In the genomic region with DNA sequence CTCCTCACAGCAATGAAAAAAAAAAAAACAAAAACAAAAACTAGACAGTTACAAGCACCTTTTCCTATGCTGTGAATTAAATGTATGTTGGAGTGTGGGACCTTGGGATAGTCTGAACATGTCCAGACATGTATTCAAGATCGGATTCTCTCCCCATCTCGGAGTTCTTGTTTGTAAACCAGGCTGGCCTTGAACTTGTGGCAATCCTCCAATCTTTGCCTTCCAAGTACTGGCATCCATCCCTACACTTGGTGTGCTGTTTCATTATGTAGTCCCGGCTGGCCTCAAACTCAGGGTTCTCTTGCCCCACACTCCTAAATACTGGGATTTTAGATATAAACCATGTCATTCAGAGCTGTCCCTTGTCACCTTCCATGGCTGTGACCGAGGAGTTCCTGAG, we compare ENCODE assay signal across 19 mouse cellular contexts. TPM values are rescaled to one million over a fixed set of nuclear protein-coding genes. Genes with fewer than 3 reads are reported as not detected.
A peak's percentile ranks its signal among the peaks of the same experiment; 100 is the strongest.
DNase-seq lines count a peak whose midpoint lies in the region; ATAC-seq and TF ChIP-seq lines count a peak whose summit lies in the region.
"Had no signal": no experiment of that assay in that cellular context is flagged by ENCODE, and none has a peak within 500 bp of the region (broad histone marks: within the 10 kb centered on the region; RNA-seq: fewer than 3 reads in every experiment).

No protein-coding gene starts in this region.

- no peaks in the 10 kb centered on the region for H3K36me3 ChIP-seq in ES-Bruce4 (ENCODE audit: control insufficient read depth, insufficient read depth, low read length, poor library complexity, severe bottlenecking)
- H3K36me3 ChIP-seq in forebrain, embryonic 14.5 days (ENCODE audit: control insufficient read depth, insufficient read depth, low read length) = no peaks in the 10 kb centered on the region
- H3K36me3 ChIP-seq: heart, embryonic 15.5 days; limb, embryonic 12.5 days; midbrain, embryonic 12.5 days; neural tube, embryonic 12.5 days had no signal

- TF ChIP-seq EP300 in ES-Bruce4 (IDR thresholded peaks at IDR 0.05; ENCODE audit: insufficient read depth, low read depth, low read length) = no peak

- no peaks in the 10 kb centered on the region for H3K4me1 ChIP-seq in ES-Bruce4 (ENCODE audit: control insufficient read depth, insufficient read depth, low read length)
- peaks cover 3% of the 10 kb centered on the region; the same call in 1 of the 2 replicates for H3K4me1 ChIP-seq in brown adipose tissue, adult 24 weeks (ENCODE audit: control insufficient read depth, insufficient read depth, insufficient read length, low read length)
- no peaks in the 10 kb centered on the region for H3K4me1 ChIP-seq in forebrain, embryonic 14.5 days (ENCODE audit: control insufficient read depth, insufficient read depth, low read length)
- H3K4me1 ChIP-seq: midbrain, embryonic 12.5 days; neural tube, embryonic 12.5 days had no signal

- H3K9me3 ChIP-seq in ES-Bruce4 (replicated peaks; ENCODE audit: control insufficient read depth, insufficient read depth, low read length, poor library complexity, severe bottlenecking) = no peaks in the 10 kb centered on the region
- no peaks in the 10 kb centered on the region for H3K9me3 ChIP-seq in forebrain, embryonic 14.5 days (replicated peaks; ENCODE audit: control insufficient read depth, low read length)
- H3K9me3 ChIP-seq: heart, embryonic 15.5 days; limb, embryonic 12.5 days; midbrain, embryonic 12.5 days; neural tube, embryonic 12.5 days had no signal

- no peaks in the 10 kb centered on the region for H3K27me3 ChIP-seq in ES-Bruce4 (ENCODE audit: control insufficient read depth, insufficient read depth, low read length, poor library complexity, severe bottlenecking)
- H3K27me3 ChIP-seq in forebrain, embryonic 14.5 days (replicated peaks; ENCODE audit: control insufficient read depth, insufficient read depth, low read length) = no peaks in the 10 kb centered on the region
- H3K27me3 ChIP-seq: heart, embryonic 15.5 days; limb, embryonic 12.5 days; midbrain, embryonic 12.5 days; neural tube, embryonic 12.5 days had no signal

- no peak for ATAC-seq in forebrain, embryonic 14.5 days
- no peak for ATAC-seq in megakaryocyte, adult 5-6 weeks (ENCODE audit: poor library complexity, severe bottlenecking)
- ATAC-seq: hindbrain, embryonic 16.5 days; lung, postnatal 0 days had no signal

- 83% methylated on average over 4 of the region's 4 CpGs for WGBS in forebrain, embryonic 14.5 days

- no peak for TF ChIP-seq POLR2A in ES-Bruce4 (IDR thresholded peaks at IDR 0.05; ENCODE audit: insufficient read depth, low read length)

- H3K4me3 ChIP-seq in ES-Bruce4 (ENCODE audit: low read depth, low read length) = no peak overlapping the region
- no peak overlapping the region for H3K4me3 ChIP-seq in brown adipose tissue, adult 24 weeks (ENCODE audit: insufficient read depth, low read depth, low read length)
- no peak overlapping the region for H3K4me3 ChIP-seq in forebrain, embryonic 14.5 days (ENCODE audit: low read depth, low read length)
- H3K4me3 ChIP-seq: heart, embryonic 15.5 days; limb, embryonic 12.5 days; midbrain, embryonic 12.5 days; neural tube, embryonic 12.5 days had no signal

- no peak for TF ChIP-seq CTCF in ES-Bruce4 (IDR thresholded peaks at IDR 0.05; ENCODE audit: low read depth, low read length)

- H3K9ac ChIP-seq in ES-Bruce4 (ENCODE audit: low read depth, poor library complexity, severe bottlenecking) = no peak overlapping the region
- no peak overlapping the region for H3K9ac ChIP-seq in forebrain, embryonic 14.5 days (ENCODE audit: low read length)
- H3K9ac ChIP-seq: heart, embryonic 15.5 days; limb, embryonic 12.5 days; midbrain, embryonic 12.5 days; neural tube, embryonic 12.5 days had no signal

- H3K27ac ChIP-seq in ES-Bruce4 (ENCODE audit: insufficient read depth, low read length) = peak overlapping the region; percentile 58
- H3K27ac ChIP-seq in brown adipose tissue, adult 24 weeks (replicated peaks; ENCODE audit: low read depth, low read length) = peak overlapping the region; percentile 28; the same call in 1 of the 2 replicates
- H3K27ac ChIP-seq in forebrain, embryonic 14.5 days (ENCODE audit: low read depth, low read length) = no peak overlapping the region
- H3K27ac ChIP-seq: heart, embryonic 15.5 days; limb, embryonic 12.5 days; midbrain, embryonic 12.5 days; neural tube, embryonic 12.5 days had no signal

- DNase-seq in cerebellum, postnatal 10 days = peak; percentile 49 to 57
- no peak for DNase-seq in cerebellum, adult 9-10 months
- peak; percentile 25 for DNase-seq in ZHBTc4 (ENCODE audit: low read depth, low spot score)
- no peak for DNase-seq in forebrain, embryonic 14.5 days (ENCODE audit: low spot score)
- DNase-seq: embryo, embryonic 11 days; gastrocnemius, postnatal 10 days; heart, adult 11 months; right cerebral cortex, postnatal 14 days; spleen, adult 18-20 months; thymus, postnatal 36 days had no signal

- no peak overlapping the region for H3K4me2 ChIP-seq in forebrain, embryonic 14.5 days (ENCODE audit: low read length)
- H3K4me2 ChIP-seq: heart, embryonic 15.5 days; limb, embryonic 12.5 days; midbrain, embryonic 12.5 days; neural tube, embryonic 12.5 days had no signal

RNA-seq across cellular contexts. Expression of a gene that starts 14.2 kb away (rescaled TPM):
- polyA plus RNA-seq in ES-Bruce4 (2011; ENCODE audit: insufficient read depth, insufficient read length, low read depth, missing spikeins) = 22.5 and 24.6 TPM in 2 replicates
- polyA plus RNA-seq in brown adipose tissue, adult 24 weeks (2012; ENCODE audit: insufficient read depth, insufficient read length, missing spikeins) = 18.6 and 70.7 TPM in 2 replicates
- polyA plus RNA-seq in forebrain, embryonic 14.5 days (2014; fragmentation: Nextera tagmentation; extraction: Ambion mirVana) = 41.7 and 48.5 TPM in 2 replicates
- 33.4 and 39.7 TPM in 2 replicates for total RNA-seq in megakaryocyte, adult 5-6 weeks (2015)
- 20.7 and 24.6 TPM in 2 replicates for total RNA-seq in megakaryocyte, adult 5-6 weeks (2017)

Comparison
In these comparisons a context has a peak if more than half of its experiments do, and no peak if none do; other contexts are left out.
1. DNase-seq: peak in cerebellum, postnatal 10 days (2 of 2) and ZHBTc4 (single experiment); none in cerebellum, adult 9-10 months (single experiment) and forebrain, embryonic 14.5 days (single experiment).